Mouse (Mus musculus) granulocyte monocyte progenitor cell, adult 5-6 weeks (primary cell): ENCODE data around the gene Kif19a. TPM values are rescaled to one million over a fixed set of nuclear protein-coding genes. Genes with fewer than 3 reads are reported as not detected.

Source experiments
- total RNA-seq, 2 experiments: library from RNA; stranded (forward) in 1 of 2; stranded (reverse) in 1 of 2; fragments of 200-712, 200-1000 nt in 1 of 2; fragments of >200 nt in 1 of 2; fragmentation: Nextera tagmentation in 1 of 2; gene quantifications; 2 replicates each; pipeline ENCODE4 v1.2.3; 2014 to 2017

The Kif19a gene
- total RNA-seq, 2 experiments from 2014 or later, result not detected

Other genes starting within 250 kb of the Kif19a start
- 2,916 and 3,176 TPM in 2 replicates for gene Rpl38, start 96.9 kb upstream of the Kif19a start, total RNA-seq (2014; fragmentation: Nextera tagmentation)
- 2,043 and 3,376 TPM in 2 replicates for gene Rpl38, start 96.9 kb upstream of the Kif19a start, total RNA-seq (2017)
- 6.5 and 8.7 TPM in 2 replicates for gene Ttyh2, start 90.0 kb upstream of the Kif19a start, total RNA-seq (2014; fragmentation: Nextera tagmentation)
- gene Ttyh2, start 90.0 kb upstream of the Kif19a start, total RNA-seq (2017), result 4.0 and 4.9 TPM in 2 replicates
- not detected in 2 replicates for gene Dnaic2, start 38.0 kb upstream of the Kif19a start, total RNA-seq (2014; fragmentation: Nextera tagmentation)
- not detected in 2 replicates for gene Dnaic2, start 38.0 kb upstream of the Kif19a start, total RNA-seq (2017)
- gene Btbd17, start 30.6 kb downstream of the Kif19a start, total RNA-seq (2014; fragmentation: Nextera tagmentation), result 0.54 TPM in 1 of 2 replicates, not detected in the other
- gene Btbd17, start 30.6 kb downstream of the Kif19a start, total RNA-seq (2017), result not detected in 2 replicates
- not detected in 2 replicates for gene Gpr142, start 33.5 kb downstream of the Kif19a start, total RNA-seq (2014; fragmentation: Nextera tagmentation)
- gene Gpr142, start 33.5 kb downstream of the Kif19a start, total RNA-seq (2017), result not detected in 2 replicates
- not detected in 2 replicates for gene Gprc5c, start 85.8 kb downstream of the Kif19a start, total RNA-seq (2014; fragmentation: Nextera tagmentation)
- gene Gprc5c, start 85.8 kb downstream of the Kif19a start, total RNA-seq (2017), result not detected in 2 replicates
- 11.4 and 12.6 TPM in 2 replicates for gene Cd300a, start 124.7 kb downstream of the Kif19a start, total RNA-seq (2014; fragmentation: Nextera tagmentation)
- gene Cd300a, start 124.7 kb downstream of the Kif19a start, total RNA-seq (2017), result 14.3 and 20.8 TPM in 2 replicates
- gene Cd300lb, start 169.0 kb downstream of the Kif19a start, total RNA-seq (2014; fragmentation: Nextera tagmentation), result 24.4 and 25.9 TPM in 2 replicates
- 17.4 and 17.7 TPM in 2 replicates for gene Cd300lb, start 169.0 kb downstream of the Kif19a start, total RNA-seq (2017)
- not detected in 2 replicates for gene Cd300c, start 203.8 kb downstream of the Kif19a start, total RNA-seq (2014; fragmentation: Nextera tagmentation)
- gene Cd300c, start 203.8 kb downstream of the Kif19a start, total RNA-seq (2017), result not detected in 2 replicates
- not detected in 2 replicates for gene Cd300ld, start 224.5 kb downstream of the Kif19a start, total RNA-seq (2014; fragmentation: Nextera tagmentation)
- 0.10 and 1.2 TPM in 2 replicates for gene Cd300ld, start 224.5 kb downstream of the Kif19a start, total RNA-seq (2017)
- 1.1 and 2.2 TPM in 2 replicates for gene Cd300c2, start 236.5 kb downstream of the Kif19a start, total RNA-seq (2014; fragmentation: Nextera tagmentation)
- 0.60 and 1.3 TPM in 2 replicates for gene Cd300c2, start 236.5 kb downstream of the Kif19a start, total RNA-seq (2017)